Mouse (Mus musculus) megakaryocyte, embryonic 14.5 days (primary cell): ENCODE results near the gene Gpm6a.

ENCODE experiments used
- FLI1 ChIP-seq: IDR thresholded peaks from 2 replicates; pipeline ENCODE4 v1.6.1; 2012; ENCODE audit warnings: low read length, inconsistent platforms, mixed read lengths
- GATA1 ChIP-seq: IDR thresholded peaks from 3 replicates; pipeline ENCODE4 v1.6.1; 2012; ENCODE audit warnings: mixed read lengths, low read length, inconsistent platforms, borderline replicate concordance

GRCm38 (mm10) chr8:55035416-55035815 lies 80.8 kb downstream of the Gpm6a start:
- no peak for TF ChIP-seq GATA1
- TF ChIP-seq FLI1, result no peak
